Mouse (Mus musculus) embryonic facial prominence, embryonic 14.5 days (tissue): ENCODE measurements at regions not wholly inside any gene's neighbourhood (a gene's known extent, or its start where the extent isn't known, plus 50 kb on each side); places are given as distances from the start of the nearest gene placed in this dataset.

Source experiments
- ATAC-seq: fragments of 200-750 bp; cut with Nextera tagmentation; 2 replicates; pipeline ENCODE4 v1.8.0; 2017; ENCODE audit warnings: low read depth, moderate number of reproducible peaks, moderate TSS enrichment
- DNase-seq: peaks from one replicate; pipeline ENCODE4 v3.0.0-alpha.2; 2015; ENCODE audit warnings: low spot score
- H3K27ac ChIP-seq: fragments of 300-500 bp; sonication (generic); replicated peaks from 2 replicates; pipeline ENCODE4 v1.5.1; 2014; ENCODE audit warnings: low read depth, mild to moderate bottlenecking, low read length, moderate library complexity
- H3K27me3 ChIP-seq: fragments of 300-500 bp; sonication (generic); replicated peaks from 2 replicates; pipeline ENCODE4 v1.6.1; 2014; ENCODE audit warnings: low read length; ENCODE audit not compliant: control insufficient read depth, insufficient read depth
- H3K36me3 ChIP-seq: fragments of 300-500 bp; sonication (generic); 2 replicates; pipeline ENCODE4 v1.6.1; 2014; ENCODE audit warnings: low read length, mixed read lengths; ENCODE audit not compliant: control insufficient read depth, insufficient read depth
- H3K4me1 ChIP-seq: fragments of 300-500 bp; sonication (generic); 2 replicates; pipeline ENCODE4 v1.6.1; 2014; ENCODE audit warnings: antibody characterized with exemption, low read length; ENCODE audit not compliant: control insufficient read depth, insufficient read depth
- H3K4me2 ChIP-seq: fragments of 300-500 bp; sonication (generic); 2 replicates; pipeline ENCODE4 v1.6.1; 2014; ENCODE audit warnings: low read depth, mild to moderate bottlenecking, low read length, moderate library complexity, mixed read lengths
- H3K4me3 ChIP-seq: fragments of 300-500 bp; sonication (generic); 2 replicates; pipeline ENCODE4 v1.5.1; 2014; ENCODE audit warnings: low read depth, mild to moderate bottlenecking, low read length
- H3K9ac ChIP-seq: fragments of 300-500 bp; sonication (generic); 2 replicates; pipeline ENCODE4 v1.6.1; 2014; ENCODE audit warnings: low read depth, mild to moderate bottlenecking, low read length, moderate library complexity, mixed read lengths
- H3K9me3 ChIP-seq: fragments of 300-500 bp; sonication (generic); 2 replicates; pipeline ENCODE4 v1.6.1; 2016; ENCODE audit warnings: low read length; ENCODE audit not compliant: control insufficient read depth
- whole genome bisulfite sequencing: fragments of 180-500 bp; shearing (Covaris S2); extraction: QIAGEN DNeasy Blood & Tissue Kit; methylation state at CpG from one replicate; pipeline ENCODE4 v1.1.7; 2014; 5-methylcytosine and 5-hydroxymethylcytosine counted together

- no peak overlapping the region for H3K4me3 ChIP-seq
- H3K27me3 ChIP-seq: no peaks in the 10 kb centered on the region
- no peak overlapping the region for H3K9ac ChIP-seq
- H3K27ac ChIP-seq: no peak overlapping the region
- H3K4me1 ChIP-seq: no peaks in the 10 kb centered on the region
- ATAC-seq: no peak
- H3K4me2 ChIP-seq: no peak overlapping the region
- DNase-seq: no peak
- no peaks in the 10 kb centered on the region for H3K9me3 ChIP-seq
- 80% methylated on average over 4 of the region's 4 CpGs for WGBS
- H3K36me3 ChIP-seq: no peaks in the 10 kb centered on the region
Measured at GRCm38 (mm10) chr12:70563446-70563845, 110.6 kb downstream of the Tmx1 start.

- Histone ChIP-seq H3K4me3 (no peak overlapping the region), H3K36me3 (no peaks in the 10 kb centered on the region), H3K4me1 (no peaks in the 10 kb centered on the region), H3K27me3 (no peaks in the 10 kb centered on the region), H3K9me3 (no peaks in the 10 kb centered on the region), H3K27ac (no peak overlapping the region), H3K4me2 (no peak overlapping the region), H3K9ac (no peak overlapping the region)
- no peak for ATAC-seq
- WGBS: 71% methylated on average over 7 of the region's 7 CpGs
- DNase-seq: no peak
Measured at GRCm38 (mm10) chr12:70575665-70576064, 122.8 kb downstream of the Tmx1 start.

- ATAC-seq: no peak
- Histone ChIP-seq H3K9me3 (no peaks in the 10 kb centered on the region), H3K36me3 (no peaks in the 10 kb centered on the region), H3K27me3 (no peaks in the 10 kb centered on the region), H3K4me3 (no peak overlapping the region), H3K4me1 (no peaks in the 10 kb centered on the region), H3K9ac (no peak overlapping the region), H3K27ac (no peak overlapping the region), H3K4me2 (no peak overlapping the region)
- DNase-seq: no peak
- 77% methylated on average over 4 of the region's 4 CpGs for whole genome bisulfite sequencing
Measured at GRCm38 (mm10) chr12:70577769-70578168, 124.9 kb downstream of the Tmx1 start.

- Histone ChIP-seq H3K27me3 (no peaks in the 10 kb centered on the region), H3K4me2 (no peak overlapping the region), H3K27ac (no peak overlapping the region), H3K36me3 (no peaks in the 10 kb centered on the region), H3K9me3 (no peaks in the 10 kb centered on the region), H3K4me3 (no peak overlapping the region), H3K4me1 (no peaks in the 10 kb centered on the region), H3K9ac (no peak overlapping the region)
- DNase-seq (no peak), ATAC-seq (no peak)
- WGBS: 80% methylated on average over 8 of the region's 8 CpGs
Measured at GRCm38 (mm10) chr12:70579328-70579905, 126.5 kb downstream of the Tmx1 start.

- WGBS: 75% methylated on average over 2 of the region's 2 CpGs
- Histone ChIP-seq H3K9me3 (no peaks in the 10 kb centered on the region), H3K9ac (no peak overlapping the region), H3K4me1 (no peaks in the 10 kb centered on the region), H3K4me2 (no peak overlapping the region), H3K36me3 (no peaks in the 10 kb centered on the region), H3K4me3 (no peak overlapping the region), H3K27ac (no peak overlapping the region), H3K27me3 (no peaks in the 10 kb centered on the region)
- DNase-seq (no peak), ATAC-seq (no peak)
Measured at GRCm38 (mm10) chr12:70586181-70586580, 133.3 kb downstream of the Tmx1 start.

- Histone ChIP-seq H3K27me3 (no peaks in the 10 kb centered on the region), H3K9me3 (no peaks in the 10 kb centered on the region), H3K36me3 (no peaks in the 10 kb centered on the region), H3K27ac (no peak overlapping the region), H3K9ac (no peak overlapping the region), H3K4me2 (no peak overlapping the region), H3K4me3 (no peak overlapping the region), H3K4me1 (no peaks in the 10 kb centered on the region)
- 22% methylated on average over 3 of the region's 3 CpGs for WGBS
- ATAC-seq: no peak
- DNase-seq: no peak
Measured at GRCm38 (mm10) chr12:70588234-70588633, 135.3 kb downstream of the Tmx1 start.

GRCm38 (mm10) chr12:70589315-70589742 is 136.4 kb downstream of the Tmx1 start:
- Histone ChIP-seq H3K27me3 (no peaks in the 10 kb centered on the region), H3K4me3 (no peak overlapping the region), H3K27ac (no peak overlapping the region), H3K36me3 (no peaks in the 10 kb centered on the region), H3K9me3 (no peaks in the 10 kb centered on the region), H3K9ac (no peak overlapping the region), H3K4me1 (no peaks in the 10 kb centered on the region), H3K4me2 (no peak overlapping the region)
- 75% methylated on average over 2 of the region's 2 CpGs for WGBS
- no peak for ATAC-seq
- peak; percentile 66 for DNase-seq

GRCm38 (mm10) chr12:70590456-70591050 is 137.7 kb downstream of the Tmx1 start:
- Histone ChIP-seq H3K27me3 (no peaks in the 10 kb centered on the region), H3K36me3 (no peaks in the 10 kb centered on the region)
- no peak for ATAC-seq

GRCm38 (mm10) chr12:70592821-70593220 is 139.9 kb downstream of the Tmx1 start:
- no peak overlapping the region for H3K4me2 ChIP-seq
- H3K36me3 ChIP-seq: no peaks in the 10 kb centered on the region
- ATAC-seq (no peak), DNase-seq (no peak)
- WGBS: 82% methylated on average over 4 of the region's 4 CpGs
- no peak overlapping the region for H3K4me3 ChIP-seq
- H3K9ac ChIP-seq: no peak overlapping the region
- no peak overlapping the region for H3K27ac ChIP-seq
- no peaks in the 10 kb centered on the region for H3K9me3 ChIP-seq
- H3K27me3 ChIP-seq: no peaks in the 10 kb centered on the region
- H3K4me1 ChIP-seq: 0 out of 2 replicates have a peak, but pooled peaks cover under 1% of the 10 kb centered on the region

More at GRCm38 (mm10) chr12:70590456-70591050, 137.7 kb downstream of the Tmx1 start:
- no peak for DNase-seq
- no peak overlapping the region for H3K27ac ChIP-seq
- H3K4me2 ChIP-seq: no peak overlapping the region
- no peaks in the 10 kb centered on the region for H3K9me3 ChIP-seq
- no peak overlapping the region for H3K9ac ChIP-seq
- H3K4me3 ChIP-seq: no peak overlapping the region
- no peaks in the 10 kb centered on the region for H3K4me1 ChIP-seq
- WGBS: 71% methylated on average over 12 of the region's 12 CpGs
